18 mouse cellular contexts compared by ENCODE assay signal in genomic region chr17:27544551-27544950, GRCm38 (mm10). TPM values are rescaled to one million over a fixed set of nuclear protein-coding genes. Genes with fewer than 3 reads are reported as not detected.
"Had no signal": no experiment of that assay in that cellular context is flagged by ENCODE, and none has a peak within 500 bp of the region (broad histone marks: within the 10 kb centered on the region; RNA-seq: fewer than 3 reads in every experiment).

No protein-coding gene starts in this region.

- DNase-seq: kidney, adult 18-20 months; kidney, adult 9 months; kidney, postnatal 14 days; kidney, postnatal 4 days; left cerebral cortex, postnatal 4 days; lung, adult 18-20 months; lung, postnatal 10 days; lung, postnatal 36 days; retina, postnatal 1 day; spleen, adult 18-20 months; thymus, postnatal 36 days had no signal

- ATAC-seq: inflammation-experienced regulatory T-cells, adult 6 months; intestine, embryonic 16.5 days; liver, embryonic 12.5 days; midbrain, embryonic 13.5 days; midbrain, embryonic 16.5 days had no signal

RNA-seq across cellular contexts. Expression of gene Grm4, which starts 23.3 kb away (rescaled TPM):
- total RNA-seq: monocyte, adult 5-6 weeks; neutrophil, adult 5-6 weeks had no signal
